Mouse (Mus musculus) small intestine, adult 2 months (tissue): ENCODE measurements around the gene Epb41l5.

Experiments
- CTCF ChIP-seq: fragments of 200-500 bp; IDR thresholded peaks from 2 replicates; pipeline ENCODE4 v1.5.1; 2012; ENCODE audit warnings: low read depth, mild to moderate bottlenecking, control low read depth, inconsistent platforms, low read length, moderate library complexity, mixed read lengths; ENCODE audit not compliant: insufficient replicate concordance, insufficient read length; ENCODE audit errors: extremely low read depth
- POLR2A ChIP-seq: fragments of 200-500 bp; IDR thresholded peaks from 2 replicates; pipeline ENCODE4 v1.6.1; 2012; ENCODE audit warnings: low read depth, mild to moderate bottlenecking, control low read depth, inconsistent platforms, low read length, moderate library complexity

GRCm38 (mm10) chr1:119503181-119503580, 145.6 kb downstream of the Epb41l5 start:
- TF ChIP-seq CTCF (no peak), POLR2A (no peak)
